Mouse (Mus musculus) left cerebral cortex, adult 9 months (tissue): ENCODE data around the gene Krtap2-4.

Source experiments
- DNase-seq, 2 experiments: peaks; one replicate each; pipeline ENCODE4 v3.0.0; 2022; ENCODE audit warnings: low spot score in 2 of 2

Gene Krtap2-4

GRCm38 (mm10) chr11:99583245-99583704 lies 31.4 kb downstream of the Krtap2-4 start, which contains the start of gene Krtap1-4:
Krtap1-4 (minus strand) TSS chr11:99583654.
- no peak for DNase-seq

GRCm38 (mm10) chr11:99581564-99581963 lies 33.1 kb downstream of the Krtap2-4 start:
- DNase-seq: no peak

- no peak for DNase-seq
Observed at GRCm38 (mm10) chr11:99581051-99581450, 33.6 kb downstream of the Krtap2-4 start.

- DNase-seq: no peak
Observed at GRCm38 (mm10) chr11:99580636-99581035, 34.0 kb downstream of the Krtap2-4 start, which contains the start of gene Krtap1-5. Krtap1-5 (minus strand) TSS chr11:99581016.

- peak in 1 of 2 experiments; percentile 66 for DNase-seq
Observed at GRCm38 (mm10) chr11:99574106-99574505, 40.5 kb downstream of the Krtap2-4 start.

GRCm38 (mm10) chr11:99573164-99573563 lies 41.5 kb downstream of the Krtap2-4 start:
- DNase-seq: peak; percentile 5 to 19

GRCm38 (mm10) chr11:99566530-99566929 lies 48.1 kb downstream of the Krtap2-4 start, which contains the start of gene Krtap3-1:
Krtap3-1 (minus strand) TSS chr11:99566630.
- DNase-seq: no peak
